Mouse (Mus musculus) CH12F3 (cell line): ENCODE measurements at regions not wholly inside any gene's neighbourhood (a gene's known extent, or its start where the extent isn't known, plus 50 kb on each side); places are given as distances from the start of the nearest gene placed in this dataset.

Experiments used
- in situ Hi-C: fragments of 300-500 bp; cut with MboI; formaldehyde crosslinking; loops from 2 replicates; pipeline ENCODE4 v1.14.3; 2020; ENCODE audit warnings: low sequenced_read_pairs

DNA sequence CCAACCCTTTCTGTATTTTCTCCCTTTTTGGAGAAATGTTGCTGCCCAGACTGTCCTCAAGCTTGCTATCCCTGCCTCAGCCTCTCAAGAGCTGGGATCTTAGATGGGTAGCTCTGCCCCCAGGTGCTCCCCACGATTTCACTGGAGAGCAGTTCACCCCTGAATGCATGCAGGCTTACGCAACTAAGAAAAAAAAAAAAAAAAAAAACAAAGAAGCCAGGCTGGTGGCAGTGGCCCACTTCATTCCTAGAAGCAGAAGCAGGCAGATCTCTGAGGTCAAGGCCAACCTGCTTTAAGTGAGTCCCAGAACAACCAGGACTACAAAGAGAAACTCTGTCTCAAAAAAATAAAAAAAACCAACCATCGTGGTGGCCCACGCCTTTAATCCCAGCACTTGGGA lies 51.2 kb upstream of the Fbxo11 start:
- in situ Hi-C loops = no loop called here

- in situ Hi-C loops = no loop called here
These were observed 53.6 kb upstream of the Fbxo11 start for GRCm38 (mm10) chr17:88118714-88119113.

GRCm38 (mm10) chr17:88123711-88124110 lies 58.6 kb upstream of the Fbxo11 start:
- in situ Hi-C loops = no loop called here

DNA sequence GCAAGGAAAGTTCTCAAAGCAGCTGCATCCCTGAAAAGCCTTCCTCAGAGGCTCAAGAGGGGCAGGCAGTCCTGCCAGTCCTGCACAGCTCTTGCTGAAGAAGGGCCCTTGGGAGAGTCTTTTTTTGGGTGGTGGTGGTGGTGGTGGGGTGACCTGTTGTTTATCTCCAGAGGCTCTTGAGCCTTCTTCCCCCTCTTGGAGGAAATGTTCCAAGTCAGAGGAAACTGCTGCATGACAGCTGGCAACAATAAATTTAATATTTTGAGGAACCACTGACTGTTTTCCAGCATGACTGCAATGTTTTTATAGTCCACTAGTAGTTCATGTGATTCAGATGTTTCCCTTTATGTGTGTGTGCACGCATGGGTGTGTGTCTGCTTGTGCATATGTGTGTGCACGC lies 62.0 kb upstream of the Fbxo11 start:
- in situ Hi-C loops = no loop called here

DNA sequence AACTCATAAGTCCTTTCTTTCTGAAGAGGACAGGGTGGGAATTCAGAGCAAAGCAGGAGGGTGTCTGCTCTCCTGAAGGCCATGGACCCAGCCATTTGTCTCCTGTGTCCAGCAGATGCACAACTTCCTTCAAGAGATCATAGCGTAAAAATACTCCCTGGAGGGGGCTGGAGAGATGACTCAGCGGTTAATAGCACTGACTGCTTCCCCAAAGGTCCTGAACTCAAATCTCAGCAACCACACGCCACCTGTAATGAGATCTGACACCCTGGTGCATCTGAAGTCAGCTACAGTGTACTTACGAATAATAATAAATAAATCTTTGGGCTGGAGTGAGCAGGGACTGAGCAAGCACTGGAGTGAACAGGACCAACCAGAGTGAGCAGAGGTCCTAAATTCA lies 66.2 kb upstream of the Fbxo11 start:
- in situ Hi-C loops = no loop called here

GRCm38 (mm10) chr17:88131980-88132379 lies 66.9 kb upstream of the Fbxo11 start:
- in situ Hi-C loops = no loop called here

DNA sequence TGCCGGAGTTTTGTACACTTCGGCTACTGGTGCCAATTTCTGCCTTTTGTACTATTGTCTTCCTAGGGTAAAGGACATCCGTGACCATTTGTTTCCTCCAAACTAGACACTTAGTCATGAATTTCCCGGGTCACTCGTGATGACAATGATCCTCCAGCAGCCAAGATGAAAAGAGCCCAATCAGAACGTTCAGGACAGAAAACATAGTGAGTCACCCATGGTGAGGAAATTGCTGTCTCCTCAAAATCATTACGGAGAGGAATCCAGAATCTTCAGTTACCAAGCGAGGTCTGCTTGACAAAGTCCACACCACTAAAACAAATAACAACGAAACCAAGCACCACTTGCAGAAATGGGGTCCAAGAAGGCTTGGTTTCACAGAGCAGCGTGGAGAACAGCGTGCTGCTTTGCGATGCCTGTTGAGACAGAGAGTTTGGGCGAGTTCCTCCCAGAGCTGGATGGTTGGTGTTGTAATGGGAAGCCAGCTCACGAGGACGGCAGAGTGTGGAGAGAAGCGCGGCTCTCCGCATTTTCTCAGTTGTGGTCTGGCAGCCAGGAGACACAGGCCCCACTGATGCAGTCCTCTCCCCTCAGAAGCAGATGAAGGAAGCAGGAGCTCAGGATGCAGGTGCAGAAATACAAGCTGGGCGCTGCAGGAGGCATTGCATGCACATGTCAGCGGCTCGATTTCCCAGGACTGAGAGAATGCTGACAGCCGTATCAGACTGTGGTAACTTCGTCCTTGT lies 67.7 kb upstream of the Fbxo11 start:
- in situ Hi-C loops = no loop called here

GRCm38 (mm10) chr17:88134546-88134945 lies 69.5 kb upstream of the Fbxo11 start:
- in situ Hi-C loops = no loop called here

DNA sequence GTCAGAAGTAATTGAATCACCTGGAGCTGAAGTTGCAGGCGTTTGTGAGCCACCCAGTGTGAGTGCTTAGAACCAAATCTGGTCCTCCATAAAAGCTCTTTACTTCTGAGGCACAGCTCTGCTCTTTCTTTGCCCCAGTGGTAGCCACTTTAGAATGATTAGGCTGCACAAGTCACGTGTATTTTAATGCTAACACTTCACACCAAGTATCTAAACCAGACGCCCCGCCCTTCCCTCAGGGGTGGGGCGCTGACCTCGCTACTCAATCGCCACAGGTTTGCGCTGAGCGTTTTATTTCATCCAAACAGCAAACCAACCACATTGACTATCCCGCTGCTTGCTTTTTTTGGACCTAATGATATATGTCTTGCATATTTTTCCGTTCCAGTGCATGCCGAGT lies 76.4 kb upstream of the Fbxo11 start:
- in situ Hi-C loops = no loop called here

DNA sequence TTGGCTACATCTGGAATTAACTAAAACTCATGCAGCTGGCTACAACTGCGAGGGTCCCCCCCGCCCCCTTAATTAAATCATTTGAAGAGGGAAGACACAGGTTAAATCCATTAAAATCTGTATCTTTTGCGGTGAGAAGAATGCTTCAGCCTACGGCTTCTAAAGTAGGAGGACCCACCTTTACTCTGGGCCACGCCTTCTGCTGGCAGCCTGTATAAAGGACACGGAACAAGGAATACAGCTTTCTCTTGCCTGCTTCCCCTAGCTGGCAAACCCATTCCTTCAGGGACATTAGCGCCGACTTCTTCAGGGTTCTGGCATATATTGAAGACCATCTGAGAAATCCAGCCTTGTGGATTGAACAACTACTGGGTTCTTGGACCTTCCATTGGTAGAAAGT lies 76.9 kb upstream of the Fbxo11 start:
- in situ Hi-C loops = no loop called here

DNA sequence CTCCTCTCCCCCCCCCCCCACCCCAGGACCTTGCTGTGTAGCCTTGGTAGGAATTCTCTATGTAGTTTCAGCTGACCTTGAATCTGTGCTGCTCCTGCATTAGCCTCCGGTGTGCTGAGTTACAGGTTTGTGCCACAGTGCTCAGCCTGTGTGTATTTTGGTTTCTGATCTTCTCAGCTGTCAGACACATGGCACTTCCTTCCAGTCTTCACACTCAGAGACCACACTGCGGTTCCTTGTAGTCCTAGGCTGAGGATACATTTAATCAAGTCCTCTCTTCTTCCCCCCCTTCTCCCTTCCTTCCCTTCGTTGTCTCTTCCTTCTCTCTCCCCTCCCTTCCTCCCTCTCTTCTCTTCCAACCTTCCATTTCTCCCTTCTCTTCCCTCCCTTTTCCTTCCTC lies 77.7 kb upstream of the Fbxo11 start:
- in situ Hi-C loops = no loop called here

- in situ Hi-C loops = no loop called here
These were observed 78.4 kb upstream of the Fbxo11 start for GRCm38 (mm10) chr17:88143378-88143943.

DNA sequence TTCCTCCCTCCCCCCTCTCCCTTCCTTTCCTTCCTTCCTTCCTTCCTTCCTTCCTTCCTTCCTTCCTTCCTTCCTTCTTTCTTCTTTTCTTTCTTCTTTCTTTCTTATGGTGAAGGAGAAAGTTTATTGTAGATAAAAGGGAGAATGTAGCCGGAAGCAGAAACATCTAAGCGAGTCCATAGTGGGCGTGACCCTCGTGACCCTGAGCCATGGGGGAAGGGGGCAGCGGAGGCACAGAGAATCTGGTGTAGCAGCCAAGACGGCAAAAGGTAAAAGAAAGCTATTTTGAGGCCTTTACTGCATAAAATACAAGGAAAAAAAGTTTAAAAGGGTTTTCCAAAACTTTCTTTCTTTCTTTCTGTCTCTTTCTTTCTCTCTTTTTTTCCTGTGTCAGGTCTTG lies 93.5 kb upstream of the Fbxo11 start:
- in situ Hi-C loops = no loop called here

DNA sequence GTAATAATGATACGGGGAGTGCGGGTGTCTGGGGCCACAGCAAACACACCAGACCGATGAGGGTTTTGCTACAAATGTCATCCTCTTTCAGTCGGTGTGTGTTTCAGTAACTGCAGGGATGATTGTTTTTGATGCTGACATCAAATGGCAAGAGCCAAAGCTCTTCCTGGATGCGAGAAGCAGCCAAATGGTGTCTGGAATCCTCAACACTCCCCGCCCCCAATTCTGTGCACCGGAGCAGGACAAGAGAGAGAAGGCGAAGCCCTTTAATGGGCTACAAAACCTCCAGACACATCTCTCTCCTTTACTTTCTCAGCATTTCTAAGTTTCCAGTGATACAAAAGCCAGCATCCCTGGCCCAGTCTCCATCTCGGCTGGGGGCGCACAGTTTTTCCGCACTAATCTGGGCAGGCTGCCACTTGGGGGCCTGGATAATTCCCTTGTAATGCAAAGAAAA lies 94.1 kb upstream of the Fbxo11 start:
- in situ Hi-C loops = no loop called here

DNA sequence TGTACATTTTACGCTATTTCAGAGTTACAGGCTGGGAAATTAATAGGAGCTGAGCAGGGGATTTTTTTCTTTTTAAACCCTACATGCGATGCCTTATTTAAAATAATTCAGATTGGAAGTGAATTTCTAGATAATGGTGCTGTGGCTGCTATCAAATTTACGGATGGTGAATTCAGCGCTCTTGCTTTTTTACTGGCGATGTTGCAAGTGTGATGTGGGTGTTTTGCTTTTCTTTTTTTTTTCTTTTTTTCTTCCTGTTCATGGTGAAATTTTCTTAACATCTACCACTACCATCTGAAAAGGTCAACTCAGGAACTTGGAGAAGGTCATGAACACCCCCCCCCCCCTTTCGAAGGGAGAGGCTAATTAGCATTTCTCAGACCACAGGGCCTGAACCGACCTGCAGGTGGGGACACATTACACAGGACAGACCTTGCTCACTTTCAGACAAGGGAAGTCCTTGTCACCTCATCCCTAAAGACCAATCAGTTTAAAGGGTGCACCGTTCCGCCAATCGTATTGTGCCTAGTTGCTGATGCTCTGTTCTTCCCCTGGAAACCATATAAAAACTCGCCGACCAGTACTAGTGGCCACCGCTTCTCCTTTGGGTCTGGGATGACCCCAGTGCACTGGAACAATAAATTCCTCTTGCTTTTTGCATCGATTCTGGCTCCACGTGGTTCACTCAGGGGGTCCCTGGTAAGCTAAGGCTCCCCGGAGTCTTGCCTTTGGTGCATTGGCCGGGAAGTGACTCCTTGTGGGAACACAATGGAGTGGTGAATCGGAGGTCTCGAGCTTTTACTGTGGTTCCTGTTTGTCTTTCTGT lies 95.0 kb upstream of the Fbxo11 start:
- in situ Hi-C loops = no loop called here

DNA sequence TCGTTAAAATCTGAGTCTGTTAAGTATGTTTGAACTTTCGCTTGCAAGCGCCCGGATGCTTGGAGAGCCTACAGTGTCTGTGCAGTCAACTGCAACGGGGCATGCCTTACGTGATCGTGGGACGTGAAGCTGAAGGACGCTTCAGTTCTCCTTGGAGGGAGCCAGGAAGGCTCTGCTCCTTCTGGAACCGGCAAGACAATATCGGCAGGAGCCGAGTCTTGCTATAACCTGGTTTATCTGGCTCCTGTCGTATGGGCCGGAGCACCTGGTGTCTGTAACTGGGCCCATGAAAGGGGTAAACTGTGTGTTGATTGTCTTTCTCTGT lies 95.5 kb upstream of the Fbxo11 start:
- in situ Hi-C loops = no loop called here

DNA sequence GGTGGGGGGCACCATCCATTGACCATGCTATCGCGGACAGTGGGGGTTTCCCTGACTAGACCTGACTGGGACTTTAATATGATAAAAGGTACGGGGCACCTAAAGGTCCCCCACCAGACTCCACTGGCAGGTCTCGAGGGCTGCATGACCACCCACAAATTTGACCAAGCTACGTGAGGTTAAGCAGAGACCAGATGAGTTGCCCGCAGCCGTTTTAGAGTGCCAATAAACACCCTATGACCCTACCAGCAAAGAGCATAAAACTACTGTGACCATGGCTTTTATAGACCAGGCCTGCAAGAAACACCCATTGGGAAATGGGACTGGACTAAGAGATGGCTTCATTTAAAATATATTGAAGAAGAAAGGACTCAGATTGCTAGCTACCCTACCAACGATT lies 96.7 kb upstream of the Fbxo11 start:
- in situ Hi-C loops = no loop called here

- in situ Hi-C loops = no loop called here
These were observed 99.7 kb upstream of the Fbxo11 start for GRCm38 (mm10) chr17:88164805-88165204.

GRCm38 (mm10) chr17:88165811-88166210 lies 100.7 kb upstream of the Fbxo11 start:
- in situ Hi-C loops = no loop called here

GRCm38 (mm10) chr17:88168262-88169096 lies 103.4 kb upstream of the Fbxo11 start:
- in situ Hi-C loops = no loop called here

- in situ Hi-C loops = no loop called here
These were observed 106.5 kb upstream of the Fbxo11 start for GRCm38 (mm10) chr17:88171606-88172005.
